Mouse (Mus musculus) ES-E14 (cell line): ENCODE data around the gene Kat2a. TPM values are rescaled to one million over a fixed set of nuclear protein-coding genes. Genes with fewer than 3 reads are reported as not detected.

Source experiments
- DNase-seq: peaks from one replicate; pipeline ENCODE4 v3.0.0-alpha.2; 2013; ENCODE audit warnings: low read depth, low spot score
- H3K27ac ChIP-seq: 2 replicates; pipeline ENCODE4 v1.5.1; 2012; ENCODE audit warnings: low read depth, mild to moderate bottlenecking, low read length, moderate library complexity, mixed read lengths; ENCODE audit not compliant: poor library complexity, insufficient read depth, severe bottlenecking
- H3K36me3 ChIP-seq: 2 replicates; pipeline ENCODE4 v1.6.1; 2012; ENCODE audit warnings: mild to moderate bottlenecking, low read length, moderate library complexity, mixed read lengths; ENCODE audit not compliant: control insufficient read depth, poor library complexity, insufficient read depth, severe bottlenecking
- H3K4me1 ChIP-seq, 2 experiments: fragments of 150-350 bp in 1 of 2; sonication (generic) in 1 of 2; 2 replicates each; pipeline ENCODE4 v1.6.1; 2012; ENCODE audit warnings: low read length in 2 of 2, mild to moderate bottlenecking in 1 of 2, mixed read lengths in 1 of 2; ENCODE audit not compliant: control insufficient read depth in 2 of 2, insufficient read depth in 2 of 2, poor library complexity in 1 of 2
- H3K4me3 ChIP-seq, 2 experiments: fragments of 150-350 bp in 1 of 2; sonication (generic) in 1 of 2; 2 replicates each; pipeline ENCODE4 v1.5.1; 2012; ENCODE audit warnings: low read length in 2 of 2, low read depth in 1 of 2, mild to moderate bottlenecking in 1 of 2, mixed read lengths in 1 of 2; ENCODE audit not compliant: insufficient read depth in 1 of 2, poor library complexity in 1 of 2, severe bottlenecking in 1 of 2
- H3K9ac ChIP-seq: 2 replicates; pipeline ENCODE4 v1.6.1; 2012; ENCODE audit warnings: low read depth, mild to moderate bottlenecking, low read length, mixed read lengths; ENCODE audit not compliant: poor library complexity, insufficient read depth, severe bottlenecking
- H3K9me3 ChIP-seq: fragments of 150-350 bp; sonication (generic); 2 replicates; pipeline ENCODE4 v1.6.1; 2012; ENCODE audit warnings: low read depth, mild to moderate bottlenecking, low read length; ENCODE audit not compliant: control insufficient read depth, insufficient read depth
- CHD2 ChIP-seq: IDR thresholded peaks from 2 replicates; pipeline ENCODE4 v1.6.1; 2014; ENCODE audit warnings: mild to moderate bottlenecking, low read depth, low read length, inconsistent platforms
- HCFC1 ChIP-seq: IDR thresholded peaks from 2 replicates; pipeline ENCODE4 v1.6.1; 2012; ENCODE audit warnings: low read length, inconsistent platforms, borderline replicate concordance; ENCODE audit not compliant: insufficient read depth
- MAFK ChIP-seq: IDR thresholded peaks from 2 replicates; pipeline ENCODE4 v1.6.1; 2014; ENCODE audit warnings: mild to moderate bottlenecking, low read depth, low read length, inconsistent platforms; ENCODE audit not compliant: insufficient read depth
- ZC3H11A ChIP-seq: IDR thresholded peaks from 2 replicates; pipeline ENCODE4 v1.6.1; 2012; ENCODE audit warnings: low read depth, mild to moderate bottlenecking, inconsistent platforms, low read length, borderline replicate concordance
- ZNF384 ChIP-seq: IDR thresholded peaks from 2 replicates; pipeline ENCODE4 v1.6.1; 2012; ENCODE audit warnings: low read depth, low read length, inconsistent platforms
- in situ Hi-C, 2 experiments: fragments of 600-800 bp; cut with MboI; formaldehyde crosslinking; loops; one replicate each; pipeline ENCODE4 v1.15.1; 2025; ENCODE audit warnings: low sequenced_read_pairs in 2 of 2, inconsistent platforms in 1 of 2; ENCODE audit not compliant: unreplicated experiment in 2 of 2
- total RNA-seq: library from RNA; depleted of rRNA; stranded (reverse); fragments of 300-350 nt; gene quantifications from 2 replicates; pipeline ENCODE4 v1.2.3, GENCODE M21; 2012

The Kat2a gene
- total RNA-seq, 1 experiment = 44.4 TPM

DNA sequence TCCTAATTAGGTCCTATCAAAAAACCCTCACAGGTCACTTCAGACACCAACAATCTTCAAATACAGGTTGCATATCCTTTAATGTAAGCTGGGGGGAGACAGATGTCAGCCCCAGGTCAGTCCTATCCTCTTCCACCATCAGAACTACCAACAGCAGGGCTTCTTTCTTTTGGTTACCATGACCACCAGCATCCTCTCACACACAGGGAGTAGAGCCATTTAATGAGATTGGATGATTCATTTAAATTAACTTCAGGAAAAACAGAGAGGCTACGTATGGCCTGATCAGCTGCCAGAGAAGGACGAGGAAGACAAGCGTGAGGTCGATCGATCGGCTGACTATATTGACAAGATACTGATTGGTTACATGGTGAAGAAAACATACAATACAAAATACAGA lies 2.7 kb upstream of the Kat2a start:
- Histone ChIP-seq H3K36me3 (peaks cover 35% of the 10 kb centered on the region), H3K4me1 (peaks cover 2 to 18% of the 10 kb centered on the region in 2 experiments; a peak in 3 of 4 replicates), H3K4me3 (no peak overlapping the region), H3K9ac (no peak overlapping the region; the same call in 1 of the 2 replicates), H3K27ac (no peak overlapping the region), H3K9me3 (no peaks in the 10 kb centered on the region)
- no peak for DNase-seq
- in situ Hi-C loops = no loop called here
- TF ChIP-seq MAFK (no peak), HCFC1 (no peak), CHD2 (no peak), ZNF384 (no peak), ZC3H11A (no peak)

DNA sequence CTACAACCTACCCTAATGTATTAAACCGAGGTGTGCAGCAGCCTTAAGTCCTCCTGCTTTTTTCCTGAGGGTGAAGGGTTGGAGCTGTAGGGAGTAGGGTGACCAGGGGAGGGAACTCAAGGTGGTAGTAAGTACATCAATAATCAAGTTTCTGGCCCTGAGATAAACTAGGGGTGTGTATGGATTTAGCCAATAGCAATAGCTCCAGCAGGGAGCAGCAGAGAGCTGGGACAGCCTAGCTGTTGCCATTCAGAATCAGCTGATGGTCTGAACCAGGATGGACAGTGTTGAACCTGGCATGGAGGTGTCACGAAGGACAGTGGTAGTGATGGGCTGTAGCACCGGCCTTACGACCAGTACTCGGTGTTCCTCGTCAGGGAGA lies 2.3 kb upstream of the Kat2a start:
- in situ Hi-C loops = no loop called here
- H3K36me3 ChIP-seq = peaks cover 38% of the 10 kb centered on the region
- TF ChIP-seq MAFK (no peak), CHD2 (no peak), HCFC1 (no peak; the same call in 1 of the 2 replicates), ZC3H11A (peak; percentile 36; the same call in 1 of the 2 replicates)
- peak overlapping the region; percentile 84 for H3K27ac ChIP-seq
- H3K4me1 ChIP-seq = peaks cover 2 to 16% of the 10 kb centered on the region in 2 experiments; a peak in 3 of 4 replicates
- DNase-seq = no peak
- H3K9ac ChIP-seq = peak overlapping the region; percentile 72; the same call in 1 of the 2 replicates
- no peaks in the 10 kb centered on the region for H3K9me3 ChIP-seq
- peak overlapping the region; percentile 70 to 85 for H3K4me3 ChIP-seq

DNA sequence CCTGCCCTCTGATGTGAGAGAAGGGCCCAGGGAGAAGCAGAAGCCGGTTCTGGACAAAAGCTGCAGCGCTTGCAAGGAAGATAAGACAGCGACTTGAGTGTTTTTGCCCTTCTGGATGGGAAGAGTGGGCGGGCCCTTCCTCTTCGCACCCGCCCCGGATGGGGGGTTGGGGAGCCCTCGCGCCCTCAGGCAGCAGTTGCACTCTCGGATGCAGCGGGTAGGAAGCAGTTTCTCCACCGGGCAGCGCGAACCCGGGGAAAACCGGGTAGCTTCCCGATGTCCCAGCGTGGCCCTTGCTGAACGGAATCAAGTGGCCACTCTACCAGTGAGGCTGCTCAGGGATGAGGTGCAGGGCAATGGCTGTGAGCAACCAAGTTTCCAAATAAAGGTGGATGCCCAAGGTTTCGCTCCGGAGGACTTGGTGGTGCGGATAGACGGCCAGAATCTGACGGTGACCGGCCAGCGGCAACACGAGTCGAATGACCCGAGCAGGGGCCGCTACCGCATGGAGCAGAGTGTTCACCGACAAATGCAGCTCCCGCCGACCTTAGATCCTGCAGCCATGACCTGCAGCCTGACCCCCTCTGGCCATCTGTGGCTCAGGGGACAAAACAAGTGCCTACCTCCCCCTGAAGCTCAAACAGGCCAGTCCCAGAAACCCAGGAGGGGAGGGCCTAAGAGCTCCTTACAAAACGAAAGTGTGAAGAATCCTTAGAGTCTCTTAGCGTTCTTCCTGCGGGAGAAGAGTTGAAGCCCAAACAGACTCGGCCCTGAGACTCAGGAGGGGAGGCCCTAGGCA lies 1.7 kb upstream of the Kat2a start, which contains the start of gene Hspb9:
Gene Hspb9 (plus strand): TSS at position 116 of the 799 bp plus-strand sequence.
- H3K36me3 ChIP-seq = peaks cover 39% of the 10 kb centered on the region

DNA sequence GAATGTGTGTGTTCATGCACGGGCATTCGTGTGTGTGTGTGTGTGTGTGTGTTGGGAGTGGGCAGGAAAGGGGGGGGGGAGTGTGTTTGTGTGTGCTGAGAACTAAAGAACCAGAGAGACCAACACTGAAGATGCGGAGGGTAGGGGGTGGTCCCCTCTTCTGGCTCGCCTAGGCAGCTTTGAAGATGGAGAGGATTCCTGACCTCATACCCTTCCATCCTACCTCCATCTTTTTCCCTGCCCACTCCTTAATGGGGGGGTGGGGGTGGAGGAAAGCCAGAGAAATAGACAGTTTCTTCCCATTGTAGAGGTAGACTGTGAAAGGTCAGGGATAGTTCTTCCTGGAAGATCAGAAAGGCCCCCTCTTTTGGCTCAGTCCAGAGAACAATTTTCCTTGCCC lies 909 bp upstream of the Kat2a start:
- no peak for DNase-seq
- Histone ChIP-seq H3K27ac (peak overlapping the region; percentile 84), H3K36me3 (peaks cover 41% of the 10 kb centered on the region), H3K9ac (peak overlapping the region; percentile 55; the same call in 1 of the 2 replicates), H3K4me1 (peaks cover 2 to 12% of the 10 kb centered on the region in 2 experiments; a peak in 3 of 4 replicates), H3K4me3 (peak overlapping the region; percentile 70 to 85), H3K9me3 (no peaks in the 10 kb centered on the region)
- TF ChIP-seq MAFK = no peak
- in situ Hi-C loops = no loop called here

More for the DNA sequence above, 1.7 kb upstream of the Kat2a start, which contains the start of gene Hspb9:
- peak within 1 kb of the TSS; percentile 84 for H3K27ac ChIP-seq
- in situ Hi-C loops = no loop called here
- H3K9ac ChIP-seq = peak within 1 kb of the TSS; percentile 72
- TF ChIP-seq HCFC1 (no peak; the same call in 1 of the 2 replicates), ZC3H11A (no peak), CHD2 (no peak), ZNF384 (no peak), MAFK (no peak)
- H3K9me3 ChIP-seq = no peaks in the 10 kb centered on the region
- H3K4me3 ChIP-seq = peak within 1 kb of the TSS; percentile 85 to 94
- peaks cover 2 to 16% of the 10 kb centered on the region in 2 experiments; a peak in 3 of 4 replicates for H3K4me1 ChIP-seq
- DNase-seq = peak; percentile 73
